Mouse (Mus musculus): ENCODE measurements at regions not wholly inside any gene's neighbourhood (a gene's known extent, or its start where the extent isn't known, plus 50 kb on each side); places are given as distances from the start of the nearest gene placed in this dataset.

- intact Hi-C loops (cut with DNase I): no loop called here
- peak in 1 of 2 experiments; percentile 2 for DNase-seq
These were observed 343.0 kb upstream of the Zfp462 start for GRCm38 (mm10) chr4:54601671-54602512.

GRCm38 (mm10) chr4:54602513-54603205 is 342.2 kb upstream of the Zfp462 start:
- intact Hi-C loops (cut with DNase I): no loop called here
- DNase-seq: no peak

GRCm38 (mm10) chr4:54610101-54610500 is 334.7 kb upstream of the Zfp462 start:
- DNase-seq: no peak
- intact Hi-C loops (cut with DNase I): no loop called here

GRCm38 (mm10) chr4:54611990-54612980 is 332.6 kb upstream of the Zfp462 start:
- DNase-seq: no peak
- intact Hi-C loops (cut with DNase I): no loop called here

GRCm38 (mm10) chr4:54613076-54613475 is 331.8 kb upstream of the Zfp462 start:
- peak in 1 of 2 experiments; percentile 7 for DNase-seq

GRCm38 (mm10) chr4:54613611-54614010 is 331.2 kb upstream of the Zfp462 start:
- no peak for DNase-seq
- intact Hi-C loops (cut with DNase I): no loop called here

More at GRCm38 (mm10) chr4:54613076-54613475, 331.8 kb upstream of the Zfp462 start:
- intact Hi-C loops (cut with DNase I): no loop called here

GRCm38 (mm10) chr4:54615886-54616285 is 329.0 kb upstream of the Zfp462 start:
- intact Hi-C loops (cut with DNase I): no loop called here
- DNase-seq: no peak

- intact Hi-C loops (cut with DNase I): no loop called here
- no peak for DNase-seq
These were observed 320.6 kb upstream of the Zfp462 start for GRCm38 (mm10) chr4:54624024-54624873.

GRCm38 (mm10) chr4:54636986-54637641 is 307.7 kb upstream of the Zfp462 start:
- intact Hi-C loops (cut with DNase I): no loop called here
- no peak for DNase-seq

GRCm38 (mm10) chr4:54646033-54646432 is 298.8 kb upstream of the Zfp462 start:
- intact Hi-C loops (cut with DNase I): no loop called here
- no peak for DNase-seq

- intact Hi-C loops (cut with DNase I): no loop called here
- DNase-seq: no peak
These were observed 298.4 kb upstream of the Zfp462 start for GRCm38 (mm10) chr4:54646459-54646858.

- DNase-seq: peak; percentile 18 to 24
- intact Hi-C loops (cut with DNase I): no loop called here
These were observed 296.6 kb upstream of the Zfp462 start for GRCm38 (mm10) chr4:54648254-54648653.

- intact Hi-C loops (cut with DNase I): no loop called here
- no peak for DNase-seq
These were observed 293.2 kb upstream of the Zfp462 start for GRCm38 (mm10) chr4:54651646-54652110.

- no peak for DNase-seq
- intact Hi-C loops (cut with DNase I): no loop called here
These were observed 292.5 kb upstream of the Zfp462 start for GRCm38 (mm10) chr4:54652111-54653021.

- no peak for DNase-seq
- intact Hi-C loops (cut with DNase I): no loop called here
These were observed 291.6 kb upstream of the Zfp462 start for GRCm38 (mm10) chr4:54653097-54653776.

All from heart, postnatal 10 days (tissue).